Mouse (Mus musculus): ENCODE data around the gene Gdf3.

DNA sequence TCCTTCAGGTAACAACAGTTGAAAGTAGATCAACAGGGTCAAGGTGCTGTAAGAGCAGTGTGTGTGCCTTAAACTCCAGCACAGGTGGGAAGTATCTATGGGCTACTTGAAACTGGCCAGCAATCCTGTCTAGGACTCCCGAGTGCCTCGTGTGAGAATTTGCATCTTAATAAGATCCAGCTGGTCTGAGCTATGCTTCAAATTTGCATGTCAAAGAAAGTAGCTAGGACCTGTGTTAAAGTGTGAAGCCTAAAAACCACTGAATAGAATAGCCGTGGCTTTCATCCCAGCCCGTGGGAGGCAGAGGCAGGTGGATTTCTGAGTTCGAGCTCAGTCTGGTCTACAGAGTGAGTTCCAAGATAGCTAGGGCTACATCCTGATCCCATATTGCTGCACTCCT, 14.6 kb upstream of the Gdf3 start:
- TF ChIP-seq GATA1 (IDR thresholded peaks at IDR 0.05; ENCODE audit: borderline replicate concordance, low read length) (no peak), FLI1 (IDR thresholded peaks at IDR 0.05; ENCODE audit: low read length) (no peak)

Data from megakaryocyte, embryonic 14.5 days (primary cell).